Mouse (Mus musculus): ENCODE data around the gene Hibadh.

The Hibadh gene

GRCm38 (mm10) chr6:52502986-52503385, 137.2 kb downstream of the Hibadh start:
- no peak for DNase-seq (ENCODE audit: low spot score in 2 of 2)

- no peak for DNase-seq (ENCODE audit: low spot score in 2 of 2)
Measured at GRCm38 (mm10) chr6:52501479-52501878, 138.7 kb downstream of the Hibadh start.

Measured in right cerebral cortex, postnatal 36 days (tissue).